ENCODE assay signal across 35 mouse cellular contexts in the genomic region with DNA sequence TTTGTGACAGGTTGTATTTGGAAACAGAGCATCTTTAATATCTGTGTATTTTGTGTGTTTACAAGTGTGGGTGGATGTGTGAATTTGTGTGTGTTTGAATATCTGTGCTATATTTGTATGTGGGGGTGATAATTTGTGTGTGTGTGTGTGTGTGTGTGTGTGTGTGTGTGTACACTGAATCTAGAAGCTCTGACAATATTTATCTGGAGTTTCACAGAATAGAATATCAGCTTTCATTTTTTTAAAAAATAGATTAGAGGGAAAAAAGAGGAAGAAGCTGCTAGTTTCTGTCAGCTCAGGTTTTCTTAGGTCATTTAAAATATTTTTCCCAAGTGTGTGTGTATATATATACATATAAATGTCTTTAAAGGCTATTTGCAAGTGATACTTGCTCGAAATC.
"Had no signal": no experiment of that assay in that cellular context is flagged by ENCODE, and none has a peak within 500 bp of the region (broad histone marks: within the 10 kb centered on the region; RNA-seq: fewer than 3 reads in every experiment).

No protein-coding gene starts in this region.

- H3K4me3 ChIP-seq: heart, embryonic 10.5 days; heart, embryonic 12.5 days; heart, embryonic 13.5 days; heart, embryonic 15.5 days; hindbrain, embryonic 10.5 days; hindbrain, embryonic 12.5 days; hindbrain, embryonic 13.5 days; hindbrain, embryonic 15.5 days; intestine, embryonic 15.5 days; kidney, embryonic 15.5 days; layer of hippocampus, adult 2 months; left cerebral cortex, adult 2 months had no signal

- H3K4me2 ChIP-seq: heart, embryonic 12.5 days; heart, embryonic 13.5 days; heart, embryonic 15.5 days; hindbrain, embryonic 12.5 days; hindbrain, embryonic 13.5 days; hindbrain, embryonic 14.5 days; hindbrain, embryonic 15.5 days; intestine, embryonic 15.5 days; kidney, embryonic 15.5 days had no signal

- H3K27ac ChIP-seq: heart, embryonic 10.5 days; heart, embryonic 13.5 days; heart, embryonic 15.5 days; hindbrain, embryonic 10.5 days; hindbrain, embryonic 12.5 days; hindbrain, embryonic 13.5 days; hindbrain, embryonic 14.5 days; hindbrain, embryonic 15.5 days; hindbrain, postnatal 0 days; intestine, embryonic 15.5 days; kidney, embryonic 15.5 days; kidney, postnatal 0 days; layer of hippocampus, adult 2 months; left cerebral cortex, adult 2 months had no signal

- H3K9me3 ChIP-seq: heart, embryonic 10.5 days; heart, embryonic 13.5 days; heart, embryonic 15.5 days; hindbrain, embryonic 10.5 days; hindbrain, embryonic 12.5 days; hindbrain, embryonic 13.5 days; hindbrain, embryonic 15.5 days; intestine, embryonic 15.5 days; kidney, embryonic 15.5 days had no signal

- H3K36me3 ChIP-seq: heart, embryonic 10.5 days; heart, embryonic 12.5 days; heart, embryonic 13.5 days; heart, embryonic 15.5 days; hindbrain, embryonic 10.5 days; hindbrain, embryonic 12.5 days; hindbrain, embryonic 13.5 days; hindbrain, embryonic 15.5 days; intestine, embryonic 15.5 days; kidney, embryonic 15.5 days had no signal

- H3K9ac ChIP-seq: heart, embryonic 12.5 days; heart, embryonic 13.5 days; heart, embryonic 15.5 days; hindbrain, embryonic 12.5 days; hindbrain, embryonic 13.5 days; hindbrain, embryonic 14.5 days; hindbrain, embryonic 15.5 days; intestine, embryonic 15.5 days; kidney, embryonic 15.5 days had no signal

- H3K27me3 ChIP-seq: heart, embryonic 12.5 days; heart, embryonic 13.5 days; heart, embryonic 15.5 days; hindbrain, embryonic 12.5 days; hindbrain, embryonic 13.5 days; hindbrain, embryonic 15.5 days; intestine, embryonic 15.5 days; kidney, embryonic 15.5 days had no signal

- H3K4me1 ChIP-seq: heart, embryonic 10.5 days; heart, embryonic 12.5 days; heart, embryonic 13.5 days; heart, embryonic 15.5 days; hindbrain, embryonic 13.5 days; hindbrain, embryonic 15.5 days; intestine, embryonic 15.5 days; kidney, embryonic 15.5 days had no signal

- DNase-seq: heart, postnatal 10 days; heart, postnatal 14 days; heart, postnatal 36 days; heart, postnatal 4 days; kidney, adult 11 months; kidney, adult 18-20 months; kidney, adult 2 months; kidney, adult 8-10 months; kidney, adult 9 months; kidney, postnatal 10 days; kidney, postnatal 14 days; kidney, postnatal 25 days; kidney, postnatal 36 days; kidney, postnatal 4 days; layer of hippocampus, adult 9-11 months; layer of hippocampus, postnatal 36 days had no signal

- ATAC-seq: hindbrain, embryonic 16.5 days; hindbrain, postnatal 0 days; inflammation-experienced regulatory T-cells, adult 6 months; intestine, embryonic 15.5 days; intestine, embryonic 16.5 days; intestine, postnatal 0 days had no signal
